Mouse (Mus musculus) liver, adult (tissue): ENCODE data around the gene Clp1.

Experiments
- GATA4 ChIP-seq: IDR thresholded peaks from 2 replicates; pipeline ENCODE4 v1.6.1; 2014; ENCODE audit warnings: mild to moderate bottlenecking, low read length; ENCODE audit not compliant: insufficient replicate concordance

Gene Clp1

DNA sequence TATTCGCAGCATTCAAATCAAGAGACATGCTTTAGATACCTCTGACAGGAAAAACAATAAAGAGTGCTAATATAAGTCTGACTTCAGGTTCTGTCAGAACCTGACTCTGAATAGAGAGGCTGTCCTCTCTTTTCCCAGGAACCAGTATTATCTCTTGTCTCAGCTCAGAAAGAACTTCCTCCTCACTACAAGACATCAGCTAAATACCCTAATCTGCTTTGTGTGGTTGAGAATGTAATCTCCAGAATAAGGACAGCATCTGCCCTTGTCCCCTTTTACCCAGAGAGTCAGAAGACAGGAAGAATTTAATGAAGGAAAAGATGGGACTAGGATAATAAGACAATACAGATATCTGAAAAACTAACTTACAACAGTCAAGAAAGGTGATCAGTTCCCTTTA is 23.7 kb downstream of the Clp1 start:
- TF ChIP-seq GATA4 = no peak

DNA sequence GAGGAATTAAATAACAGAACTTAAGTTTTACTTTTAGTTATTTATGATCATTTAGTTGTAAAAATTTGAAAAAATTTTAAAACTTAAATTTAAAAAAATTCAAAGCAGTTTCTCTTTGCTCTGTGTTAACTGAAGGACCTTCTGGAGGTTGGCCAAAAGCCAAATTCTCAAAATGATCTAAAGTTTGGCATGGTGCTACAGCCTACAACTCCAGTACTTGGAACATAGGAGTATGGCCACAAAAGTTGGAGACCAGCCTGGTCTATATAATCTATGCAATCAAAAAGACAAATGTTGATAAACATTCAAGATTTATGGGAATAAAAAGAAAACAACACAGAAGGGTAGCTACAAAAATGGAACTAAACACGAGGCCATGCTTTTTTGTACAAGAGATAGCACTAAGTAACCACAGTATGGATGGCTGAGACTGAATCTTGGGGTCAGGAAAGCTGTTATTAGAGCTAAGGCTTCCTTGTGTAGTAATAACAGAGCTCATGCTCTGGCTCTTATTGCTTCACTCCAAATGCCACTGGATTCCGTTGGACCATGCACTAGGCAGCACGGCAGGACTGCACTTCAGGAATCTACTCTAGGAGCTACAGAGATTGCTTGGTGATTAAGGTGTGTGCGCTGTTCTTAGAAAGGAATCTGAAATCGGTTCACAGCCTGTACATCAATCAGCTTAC is 32.0 kb downstream of the Clp1 start:
- no peak for TF ChIP-seq GATA4

- TF ChIP-seq GATA4 = no peak
Measured at GRCm38 (mm10) chr2:84690050-84690449, 37.1 kb downstream of the Clp1 start.

GRCm38 (mm10) chr2:84688080-84688844 is 38.9 kb downstream of the Clp1 start:
- TF ChIP-seq GATA4 = no peak

- TF ChIP-seq GATA4 = no peak
Measured at GRCm38 (mm10) chr2:84682605-84683183, 44.5 kb downstream of the Clp1 start.

DNA sequence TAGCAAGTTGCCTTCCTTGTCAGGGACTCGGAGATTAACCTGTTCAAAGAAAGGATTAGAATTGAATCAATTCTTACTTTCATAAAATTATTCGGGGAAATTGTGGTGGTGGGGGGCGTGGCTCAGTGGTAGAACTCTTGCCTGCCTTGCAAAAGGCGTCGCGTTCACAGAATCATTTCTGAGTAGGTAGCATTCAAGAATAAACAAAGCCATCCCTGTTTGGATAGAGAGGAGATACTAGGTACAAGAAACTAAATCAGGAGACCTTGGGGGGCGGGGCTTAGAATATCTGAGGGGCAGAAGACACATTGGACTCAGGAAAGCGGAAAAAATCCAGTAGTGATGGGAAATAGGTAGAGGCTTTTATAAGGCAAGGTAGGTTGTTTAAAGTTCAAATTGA is 48.1 kb downstream of the Clp1 start, which contains the start of gene Tmx2:
Gene Tmx2, minus strand, starts transcription at position 125 of the 400 bp plus-strand sequence.
- TF ChIP-seq GATA4 = no peak

DNA sequence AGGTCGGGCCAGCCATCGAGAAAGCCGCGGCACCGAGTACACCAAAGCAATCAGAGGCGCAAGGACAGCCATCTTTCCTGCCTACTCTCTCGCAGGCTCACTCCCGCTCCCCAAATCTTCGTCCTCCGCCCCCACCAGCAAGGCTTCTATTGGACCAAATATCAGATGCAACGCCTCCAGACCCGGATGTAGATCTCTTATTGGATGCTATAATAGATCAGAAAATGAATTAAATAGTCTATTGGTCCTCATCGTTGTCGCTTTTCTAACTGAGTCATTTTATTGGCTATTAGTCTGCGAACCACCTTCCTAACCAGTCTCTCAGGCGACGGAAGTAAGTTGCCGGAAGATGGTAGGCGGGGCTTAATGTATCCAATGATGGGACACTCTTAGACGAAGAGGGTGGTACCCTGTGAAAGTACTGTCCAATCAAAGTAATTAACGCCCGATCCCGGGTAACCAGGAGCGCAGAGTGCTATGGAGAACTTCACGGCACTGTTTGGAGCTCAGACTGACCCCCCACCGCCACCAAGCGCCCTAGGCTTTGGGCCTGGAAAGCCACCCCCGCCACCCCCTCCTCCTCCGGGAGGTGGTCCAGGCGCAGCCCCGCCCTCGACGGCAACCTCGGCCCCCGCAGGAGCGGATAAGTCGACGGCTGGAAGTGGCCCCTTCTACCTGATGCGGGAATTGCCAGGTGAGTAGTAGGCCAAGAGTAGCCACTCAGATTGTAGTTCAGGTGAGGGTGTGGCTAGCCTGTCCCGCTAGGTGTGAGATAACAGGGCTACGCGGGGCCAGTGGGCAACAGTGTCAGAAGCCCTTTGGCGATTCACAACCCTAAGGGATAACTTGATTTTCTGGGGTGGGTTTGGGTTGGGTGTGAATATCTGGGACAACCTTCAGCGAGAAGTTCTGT is 48.9 kb downstream of the Clp1 start, which contains the start of the genes Gm28635 and Med19:
Gene Gm28635, minus strand, starts transcription at position 74 of the 913 bp plus-strand sequence.
Gene Med19, plus strand, starts transcription at position 435 of the 913 bp plus-strand sequence.
- no peak; the same call in 1 of the 2 replicates for TF ChIP-seq GATA4

- no peak for TF ChIP-seq GATA4
Measured at GRCm38 (mm10) chr2:84677270-84677967, 49.7 kb downstream of the Clp1 start.
